Mouse (Mus musculus) cerebellum, adult 2 months (tissue): ENCODE measurements around the gene Amigo3.

Experiments used
- CTCF ChIP-seq: fragments of 200-500 bp; IDR thresholded peaks from 2 replicates; pipeline ENCODE4 v1.5.1; 2011; ENCODE audit warnings: low read depth, mild to moderate bottlenecking, control low read depth, low read length, moderate library complexity, borderline replicate concordance; ENCODE audit not compliant: insufficient read depth
- POLR2A ChIP-seq: fragments of 200-500 bp; IDR thresholded peaks from 2 replicates; pipeline ENCODE4 v1.6.1; 2011; ENCODE audit warnings: low read length, control low read depth, borderline replicate concordance; ENCODE audit not compliant: insufficient read depth

DNA sequence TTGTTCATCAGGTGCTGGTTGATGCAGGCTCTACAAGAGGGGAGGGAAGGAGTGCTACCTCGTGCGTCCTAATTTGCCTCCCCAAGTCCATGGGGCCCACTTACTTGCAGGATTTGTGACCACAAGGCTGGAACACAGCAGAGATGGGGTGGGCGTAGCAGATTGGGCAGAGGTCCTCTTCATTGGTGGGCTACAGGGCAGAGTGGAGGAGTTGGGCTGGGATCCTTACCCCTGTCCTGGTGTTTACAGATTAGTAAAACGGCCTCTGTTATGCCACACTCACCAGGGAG is 1.1 kb upstream of the Amigo3 start:
- TF ChIP-seq CTCF (no peak), POLR2A (no peak)
